Mouse (Mus musculus) forebrain, embryonic 11.5 days (tissue): ENCODE data around the gene Slc25a33. TPM values are rescaled to one million over a fixed set of nuclear protein-coding genes. Genes with fewer than 3 reads are reported as not detected.

Experiments
- ATAC-seq: fragments of 200-750 bp; cut with Nextera tagmentation; replicated peaks from 2 replicates; pipeline ENCODE4 v1.8.0; 2017; ENCODE audit warnings: moderate TSS enrichment; ENCODE audit not compliant: low FRiP score
- DNase-seq: peaks from one replicate; pipeline ENCODE4 v3.0.0-alpha.2; 2017; ENCODE audit warnings: low spot score
- H3K27ac ChIP-seq: fragments of 300-500 bp; sonication (generic); 2 replicates; pipeline ENCODE4 v1.5.1; 2014; ENCODE audit warnings: low read depth, low read length
- H3K27me3 ChIP-seq: fragments of 300-500 bp; sonication (generic); 2 replicates; pipeline ENCODE4 v1.6.1; 2014; ENCODE audit warnings: mild to moderate bottlenecking, low read length, mixed read lengths; ENCODE audit not compliant: control insufficient read depth, insufficient read depth
- H3K36me3 ChIP-seq: fragments of 300-500 bp; sonication (generic); 2 replicates; pipeline ENCODE4 v1.6.1; 2014; ENCODE audit warnings: mild to moderate bottlenecking, low read length, moderate library complexity, mixed read lengths; ENCODE audit not compliant: control insufficient read depth, insufficient read depth
- H3K4me1 ChIP-seq: fragments of 300-500 bp; sonication (generic); replicated peaks from 2 replicates; pipeline ENCODE4 v1.6.1; 2014; ENCODE audit warnings: low read length, mixed read lengths; ENCODE audit not compliant: control insufficient read depth, insufficient read depth
- H3K4me2 ChIP-seq: fragments of 300-500 bp; sonication (generic); 2 replicates; pipeline ENCODE4 v1.6.1; 2014; ENCODE audit warnings: low read depth, mild to moderate bottlenecking, low read length, moderate library complexity, mixed read lengths; ENCODE audit not compliant: severe bottlenecking
- H3K4me3 ChIP-seq: fragments of 300-500 bp; sonication (generic); 2 replicates; pipeline ENCODE4 v1.5.1; 2014; ENCODE audit warnings: low read depth, low read length
- H3K9ac ChIP-seq: fragments of 300-500 bp; sonication (generic); 2 replicates; pipeline ENCODE4 v1.6.1; 2014; ENCODE audit warnings: low read length
- H3K9me3 ChIP-seq: fragments of 300-500 bp; sonication (generic); 2 replicates; pipeline ENCODE4 v1.6.1; 2016; ENCODE audit warnings: low read length, mixed read lengths; ENCODE audit not compliant: control insufficient read depth
- WGBS: fragments of 180-500 bp; shearing (Covaris S2); extraction: QIAGEN DNeasy Blood & Tissue Kit; methylation state at CpG from one replicate; pipeline ENCODE4 v1.1.7; 2014; 5-methylcytosine and 5-hydroxymethylcytosine counted together
- polyA plus RNA-seq: library from polyadenylated mRNA; unstranded; fragments of >200 nt; fragmentation: Nextera tagmentation; extraction: Ambion mirVana; gene quantifications from 2 replicates; pipeline ENCODE4 v1.2.1, GENCODE M21; 2014

The Slc25a33 gene
- polyA plus RNA-seq: 12.0 and 12.2 TPM in 2 replicates

GRCm38 (mm10) chr4:149774094-149774470, at the start of gene Slc25a33:
Gene Slc25a33, minus strand, starts transcription at chr4:149774277.
- DNase-seq (peak; percentile 96), ATAC-seq (peak; percentile 98)
- peak within 1 kb of the TSS; percentile 31; the same call in 1 of the 2 replicates for H3K27ac ChIP-seq
- peaks cover 4% of the 10 kb centered on the region; the same call in 1 of the 2 replicates for H3K4me1 ChIP-seq
- peak within 1 kb of the TSS; percentile 63 for H3K4me3 ChIP-seq
- H3K9me3 ChIP-seq: no peaks in the 10 kb centered on the region
- WGBS: under 1% methylated on average over 48 of the region's 51 CpGs
- H3K9ac ChIP-seq: peak within 1 kb of the TSS; percentile 73
- H3K4me2 ChIP-seq: peak within 1 kb of the TSS; percentile 98
- H3K27me3 ChIP-seq: peaks cover 31% of the 10 kb centered on the region
- no peaks in the 10 kb centered on the region for H3K36me3 ChIP-seq

GRCm38 (mm10) chr4:149822586-149823196, 48.6 kb upstream of the Slc25a33 start:
- H3K27ac ChIP-seq: no peak overlapping the region
- H3K4me1 ChIP-seq: no peaks in the 10 kb centered on the region

GRCm38 (mm10) chr4:149822126-149822525, 48.0 kb upstream of the Slc25a33 start:
- no peak overlapping the region for H3K4me3 ChIP-seq
- 69% methylated on average over 9 of the region's 9 CpGs for WGBS
- H3K4me2 ChIP-seq: no peak overlapping the region
- no peaks in the 10 kb centered on the region for H3K9me3 ChIP-seq
- ATAC-seq: no peak
- no peaks in the 10 kb centered on the region for H3K27me3 ChIP-seq
- H3K27ac ChIP-seq: no peak overlapping the region
- DNase-seq: peak; percentile 64
- H3K36me3 ChIP-seq: no peaks in the 10 kb centered on the region
- no peaks in the 10 kb centered on the region for H3K4me1 ChIP-seq
- H3K9ac ChIP-seq: no peak overlapping the region

More at GRCm38 (mm10) chr4:149822586-149823196, 48.6 kb upstream of the Slc25a33 start:
- H3K4me2 ChIP-seq: no peak overlapping the region
- H3K9me3 ChIP-seq: no peaks in the 10 kb centered on the region
- DNase-seq (no peak), ATAC-seq (no peak)
- 82% methylated on average over 7 of the region's 7 CpGs for WGBS
- H3K27me3 ChIP-seq: no peaks in the 10 kb centered on the region
- no peak overlapping the region for H3K9ac ChIP-seq
- H3K36me3 ChIP-seq: no peaks in the 10 kb centered on the region
- no peak overlapping the region for H3K4me3 ChIP-seq

GRCm38 (mm10) chr4:149820569-149820968, 46.5 kb upstream of the Slc25a33 start:
- H3K27ac ChIP-seq: no peak overlapping the region
- ATAC-seq (no peak), DNase-seq (no peak)
- 63% methylated on average over 6 of the region's 6 CpGs for WGBS
- H3K9me3 ChIP-seq: no peaks in the 10 kb centered on the region
- H3K27me3 ChIP-seq: no peaks in the 10 kb centered on the region
- no peak overlapping the region for H3K4me2 ChIP-seq
- H3K4me1 ChIP-seq: no peaks in the 10 kb centered on the region
- H3K9ac ChIP-seq: no peak overlapping the region
- H3K36me3 ChIP-seq: no peaks in the 10 kb centered on the region
- no peak overlapping the region for H3K4me3 ChIP-seq

GRCm38 (mm10) chr4:149819195-149819594, 45.1 kb upstream of the Slc25a33 start:
- DNase-seq: no peak
- Histone ChIP-seq H3K4me3 (no peak overlapping the region), H3K4me1 (no peaks in the 10 kb centered on the region), H3K27me3 (no peaks in the 10 kb centered on the region), H3K9me3 (no peaks in the 10 kb centered on the region), H3K36me3 (no peaks in the 10 kb centered on the region), H3K27ac (no peak overlapping the region), H3K9ac (no peak overlapping the region), H3K4me2 (no peak overlapping the region)
- no peak for ATAC-seq
- 83% methylated on average over 3 of the region's 3 CpGs for WGBS

- Histone ChIP-seq H3K27me3 (no peaks in the 10 kb centered on the region), H3K4me2 (no peak overlapping the region), H3K4me1 (no peaks in the 10 kb centered on the region; the same call in 1 of the 2 replicates), H3K9me3 (no peaks in the 10 kb centered on the region), H3K36me3 (no peaks in the 10 kb centered on the region), H3K4me3 (no peak overlapping the region), H3K9ac (no peak overlapping the region), H3K27ac (no peak overlapping the region)
- no peak for DNase-seq
- no peak for ATAC-seq
- 85% methylated on average over 9 of the region's 9 CpGs for WGBS
Observed at GRCm38 (mm10) chr4:149816598-149816997, 42.5 kb upstream of the Slc25a33 start.

GRCm38 (mm10) chr4:149815586-149815985, 41.5 kb upstream of the Slc25a33 start:
- H3K36me3 ChIP-seq: no peaks in the 10 kb centered on the region
- no peaks in the 10 kb centered on the region for H3K27me3 ChIP-seq
- no peaks in the 10 kb centered on the region; the same call in 1 of the 2 replicates for H3K4me1 ChIP-seq
- WGBS: 92% methylated on average over 14 of the region's 14 CpGs
- H3K4me3 ChIP-seq: no peak overlapping the region
- H3K9ac ChIP-seq: no peak overlapping the region
- no peak overlapping the region for H3K4me2 ChIP-seq
- DNase-seq: no peak
- no peaks in the 10 kb centered on the region for H3K9me3 ChIP-seq
- no peak for ATAC-seq
- no peak overlapping the region for H3K27ac ChIP-seq

GRCm38 (mm10) chr4:149813409-149814184, 39.5 kb upstream of the Slc25a33 start:
- no peak overlapping the region for H3K4me3 ChIP-seq
- H3K9ac ChIP-seq: no peak overlapping the region
- no peak overlapping the region for H3K27ac ChIP-seq
- no peak for DNase-seq
- no peak overlapping the region for H3K4me2 ChIP-seq
- ATAC-seq: no peak
- WGBS: 66% methylated on average over 14 of the region's 14 CpGs
- no peaks in the 10 kb centered on the region for H3K27me3 ChIP-seq
- H3K4me1 ChIP-seq: no peaks in the 10 kb centered on the region; the same call in 1 of the 2 replicates
- no peaks in the 10 kb centered on the region for H3K36me3 ChIP-seq
- H3K9me3 ChIP-seq: no peaks in the 10 kb centered on the region
